Mouse (Mus musculus): ENCODE results near the gene Ccdc71l.

Gene Ccdc71l

GRCm38 (mm10) chr12:32378528-32379295 lies at the start of gene Ccdc71l:
Ccdc71l (plus strand) TSS chr12:32378704.
- peak; percentile 77 for DNase-seq (ENCODE audit: low read depth, low spot score)

- DNase-seq (ENCODE audit: low read depth, low spot score) = no peak
These were observed 39.4 kb upstream of the Ccdc71l start for GRCm38 (mm10) chr12:32339078-32339477.

- no peak for DNase-seq (ENCODE audit: low read depth, low spot score)
These were observed 35.0 kb upstream of the Ccdc71l start for GRCm38 (mm10) chr12:32343487-32343886.

DNA sequence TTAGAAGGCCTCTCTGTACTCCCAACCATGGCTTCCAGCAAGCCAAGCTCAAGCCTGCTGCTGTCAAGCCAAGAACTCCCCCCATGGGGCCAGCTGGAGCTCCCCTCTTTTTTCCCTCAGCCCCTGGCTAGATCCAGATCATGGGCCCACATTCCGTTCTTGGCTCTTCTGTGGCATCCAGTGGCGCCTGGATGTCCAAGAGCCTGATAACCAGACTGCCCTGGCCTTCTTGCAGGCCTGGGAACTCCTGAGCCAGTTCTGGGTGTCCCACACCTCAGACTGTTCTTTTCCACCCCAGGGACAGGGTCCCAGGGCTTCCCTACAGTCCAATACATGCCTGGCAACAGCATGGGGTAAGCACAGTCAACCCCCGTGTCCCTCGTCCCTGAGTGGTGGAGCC lies 32.4 kb upstream of the Ccdc71l start:
- DNase-seq (ENCODE audit: low read depth, low spot score) = no peak

GRCm38 (mm10) chr12:32348493-32348892 lies 30.0 kb upstream of the Ccdc71l start:
- DNase-seq (ENCODE audit: low read depth, low spot score) = no peak

GRCm38 (mm10) chr12:32351874-32352273 lies 26.6 kb upstream of the Ccdc71l start:
- DNase-seq (ENCODE audit: low read depth, low spot score) = no peak

DNA sequence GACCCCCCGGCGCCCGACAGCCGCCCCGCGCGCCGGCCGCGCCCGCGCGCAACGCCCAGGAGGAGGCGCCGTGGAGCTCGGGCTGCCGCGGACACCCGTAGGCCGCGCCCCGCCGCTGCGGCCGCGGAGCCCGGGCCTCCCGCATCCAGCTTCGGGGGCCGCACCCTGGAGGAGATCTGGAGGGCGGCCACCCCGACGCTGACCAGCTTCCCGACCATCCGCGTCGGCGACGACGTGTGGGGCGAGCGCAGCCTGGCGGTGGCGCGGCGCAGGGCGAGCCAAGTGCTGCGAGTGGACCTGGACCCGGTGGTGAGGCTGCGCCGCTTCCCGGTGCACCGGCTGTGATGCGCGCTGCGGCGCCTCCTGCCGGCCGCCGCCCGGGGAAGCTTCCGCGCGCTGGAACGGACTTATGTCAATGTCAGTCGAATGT lies 807 bp downstream of the Ccdc71l start:
- no peak for DNase-seq (ENCODE audit: low read depth, low spot score)

DNA sequence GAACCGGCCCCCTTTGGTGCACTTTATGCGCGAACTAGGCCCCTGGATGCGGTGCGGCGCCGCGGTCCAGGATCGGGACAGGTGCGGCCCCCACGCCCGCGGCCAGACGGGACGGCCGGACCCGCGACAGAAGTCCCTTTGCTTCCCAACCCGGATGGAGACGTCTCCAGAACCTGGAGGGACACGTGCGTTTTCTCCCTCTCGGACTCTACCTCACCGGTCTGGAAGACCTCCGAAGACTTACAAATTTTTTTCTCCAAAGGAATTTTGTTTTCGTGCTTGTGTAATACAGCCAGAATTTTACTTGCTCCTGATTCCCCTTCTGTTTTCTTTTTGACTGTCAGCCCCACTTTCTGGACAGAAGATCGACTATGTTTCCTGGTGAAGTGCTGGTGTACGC lies 1.2 kb downstream of the Ccdc71l start:
- no peak for DNase-seq (ENCODE audit: low read depth, low spot score)

DNA sequence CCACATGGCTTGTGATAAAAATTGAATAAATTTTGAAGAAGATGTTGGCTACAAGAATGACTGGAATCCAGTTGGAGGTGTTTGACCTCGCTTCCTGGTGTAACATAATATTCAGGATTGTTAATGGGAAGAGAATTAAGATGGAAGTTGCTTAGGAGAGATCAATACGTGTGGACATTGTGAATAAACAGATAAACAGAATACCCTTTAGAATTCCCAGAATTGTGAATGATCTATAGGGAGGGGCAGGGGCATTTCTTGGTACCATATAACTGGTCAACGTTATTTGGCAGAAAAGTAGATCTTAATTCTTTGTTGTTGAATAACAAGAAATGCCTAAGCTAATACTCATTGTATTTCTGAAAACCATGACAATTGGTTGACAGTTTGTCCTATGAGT lies 2.0 kb downstream of the Ccdc71l start:
- no peak for DNase-seq (ENCODE audit: low read depth, low spot score)

- DNase-seq (ENCODE audit: low read depth, low spot score) = no peak
These were observed 2.5 kb downstream of the Ccdc71l start for GRCm38 (mm10) chr12:32381011-32381410.

DNA sequence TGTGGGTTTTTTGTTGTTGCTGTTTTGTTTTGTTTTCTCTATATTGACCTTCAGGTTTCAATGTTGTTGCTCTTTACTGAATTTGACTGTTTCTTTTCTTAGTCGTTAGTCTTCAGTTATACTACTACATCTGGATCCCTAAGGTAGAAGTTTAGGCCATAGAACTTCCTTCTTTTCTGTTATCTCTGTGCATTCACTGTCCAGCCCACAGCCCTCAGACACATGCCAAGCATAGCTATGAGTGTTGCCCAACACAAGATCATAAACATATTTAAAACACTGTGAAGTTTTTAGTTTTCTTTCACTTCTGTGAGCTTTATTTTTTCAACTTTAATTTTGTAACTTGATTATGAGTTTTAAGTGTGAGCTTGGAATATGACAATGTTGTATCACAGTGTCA lies 41.0 kb downstream of the Ccdc71l start:
- DNase-seq (ENCODE audit: low read depth, low spot score) = no peak

DNA sequence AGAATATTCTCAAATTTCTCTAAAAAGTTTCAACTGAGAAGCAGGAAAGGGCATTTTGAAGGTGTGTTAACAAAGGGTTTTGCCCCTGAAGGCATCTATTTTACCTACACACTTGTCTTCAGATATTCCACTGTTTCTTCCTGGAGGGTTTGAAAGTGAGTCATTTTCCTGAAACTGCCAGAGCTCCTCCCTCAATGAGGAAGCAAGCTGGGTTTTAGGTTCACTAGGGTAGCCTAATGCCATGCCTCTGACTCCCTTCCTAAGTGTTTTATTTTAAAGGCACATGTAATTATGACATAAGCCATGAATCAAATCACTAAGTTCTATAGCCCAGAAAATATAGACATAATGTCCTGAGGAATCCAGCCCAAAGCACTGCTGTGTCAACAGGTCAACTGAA lies 49.3 kb downstream of the Ccdc71l start:
- no peak for DNase-seq (ENCODE audit: low read depth, low spot score)

GRCm38 (mm10) chr12:32431004-32431403 lies 52.5 kb downstream of the Ccdc71l start:
- DNase-seq (ENCODE audit: low read depth, low spot score) = no peak
